Mouse (Mus musculus) c-Kit-positive CD71-negative TER-119-negative erythroid progenitor cells, embryonic 14.5 days (primary cell): Measurements from ENCODE around the gene Clns1a.

Experiments used
- DNase-seq: peaks from one replicate; pipeline ENCODE4 v3.0.0-alpha.2; 2013; ENCODE audit warnings: low read depth

The Clns1a gene

GRCm38 (mm10) chr7:97766406-97767166, 70.2 kb downstream of the Clns1a start:
- DNase-seq, result no peak

- no peak for DNase-seq
Observed at GRCm38 (mm10) chr7:97767841-97768240, 71.4 kb downstream of the Clns1a start.

GRCm38 (mm10) chr7:97769020-97769419, 72.6 kb downstream of the Clns1a start:
- DNase-seq, result no peak
